Mouse (Mus musculus): ENCODE measurements around the gene Zfp646.
"Not testable (repeated sequence)": the region's sequence is repeated elsewhere in the genome, so short reads cannot be mapped to it uniquely, and the experiment has no call there.

GRCm38 (mm10) chr7:127895891-127896290 is 19.9 kb downstream of the Zfp646 start:
- not testable (repeated sequence) for TF ChIP-seq POLR2A (IDR thresholded peaks at IDR 0.05; ENCODE audit: insufficient read depth, low read length); CTCF (IDR thresholded peaks at IDR 0.05; ENCODE audit: low read depth, low read length); EP300 (IDR thresholded peaks at IDR 0.05; ENCODE audit: insufficient read depth, low read depth, low read length)
